Mouse (Mus musculus) thymus, postnatal 36 days (tissue): ENCODE measurements at regions not wholly inside any gene's neighbourhood (a gene's known extent, or its start where the extent isn't known, plus 50 kb on each side); places are given as distances from the start of the nearest gene placed in this dataset.

Experiments used
- DNase-seq, 2 experiments: peaks; one replicate each; pipeline ENCODE4 v3.0.0; 2022; ENCODE audit warnings: mixed read lengths in 2 of 2

- no peak for DNase-seq
Measured at GRCm38 (mm10) chr6:73401059-73401458, 68.4 kb downstream of the 4931417E11Rik start.

DNA sequence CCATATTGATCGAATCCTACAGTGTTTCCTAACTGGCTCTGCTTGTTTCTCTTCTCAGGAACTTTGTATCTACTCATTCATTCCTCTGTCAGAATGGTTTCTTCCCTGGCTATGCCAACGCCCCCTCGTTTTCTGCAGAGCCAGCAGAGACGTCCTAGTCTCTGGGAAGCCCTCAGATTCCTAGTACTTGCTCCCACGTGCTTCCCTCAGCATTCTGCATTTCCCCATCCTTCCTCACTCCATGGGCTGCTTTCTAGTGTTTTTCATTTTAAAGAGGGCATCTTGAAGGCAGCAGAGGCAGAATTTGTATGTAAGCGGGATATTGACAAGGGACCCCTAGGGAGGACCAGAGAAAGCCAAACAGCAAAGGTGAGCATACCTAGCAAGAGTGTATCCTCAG is 80.2 kb downstream of the 4931417E11Rik start:
- no peak for DNase-seq

DNA sequence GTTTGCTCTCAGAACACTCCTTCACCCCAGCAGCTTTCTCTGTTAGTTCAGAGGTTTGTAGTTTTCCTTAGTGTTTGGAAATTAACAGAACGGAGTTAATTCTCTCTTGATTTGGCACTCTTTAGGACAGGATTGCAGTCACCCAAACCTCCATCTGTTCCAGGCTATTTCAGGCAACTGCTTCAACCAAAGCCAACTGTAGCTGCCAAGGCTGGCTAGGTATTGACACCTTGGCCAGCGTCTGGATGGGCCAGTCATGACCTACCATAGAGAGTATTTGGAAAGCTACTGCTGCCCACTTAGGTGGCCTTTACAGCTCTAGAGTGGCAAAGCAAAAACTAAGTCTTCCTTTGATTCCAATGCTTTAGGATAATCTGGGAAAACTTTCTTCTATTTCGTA is 83.2 kb downstream of the 4931417E11Rik start:
- DNase-seq, result no peak

DNA sequence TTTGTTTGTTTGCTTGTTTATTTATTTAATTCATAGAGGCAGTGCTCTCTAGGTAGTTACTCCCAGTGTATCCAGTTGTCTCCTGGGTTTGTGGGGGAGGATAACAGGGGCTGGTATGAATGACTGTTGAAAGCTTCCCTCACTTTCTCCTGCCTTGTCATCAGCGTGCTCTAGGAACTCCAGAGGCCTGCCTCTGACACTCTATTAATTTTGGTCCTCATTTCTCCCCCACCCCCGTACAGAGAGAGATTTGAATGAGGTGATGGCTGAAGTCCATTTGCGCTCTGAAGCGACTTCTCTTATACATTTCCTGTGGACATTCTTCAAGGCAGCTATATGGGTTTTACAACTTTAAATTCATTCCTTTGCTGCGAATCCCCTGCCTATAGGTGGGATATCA is 89.6 kb downstream of the 4931417E11Rik start:
- DNase-seq, result no peak

GRCm38 (mm10) chr6:73377884-73378283 is 91.6 kb downstream of the 4931417E11Rik start:
- DNase-seq, result no peak

DNA sequence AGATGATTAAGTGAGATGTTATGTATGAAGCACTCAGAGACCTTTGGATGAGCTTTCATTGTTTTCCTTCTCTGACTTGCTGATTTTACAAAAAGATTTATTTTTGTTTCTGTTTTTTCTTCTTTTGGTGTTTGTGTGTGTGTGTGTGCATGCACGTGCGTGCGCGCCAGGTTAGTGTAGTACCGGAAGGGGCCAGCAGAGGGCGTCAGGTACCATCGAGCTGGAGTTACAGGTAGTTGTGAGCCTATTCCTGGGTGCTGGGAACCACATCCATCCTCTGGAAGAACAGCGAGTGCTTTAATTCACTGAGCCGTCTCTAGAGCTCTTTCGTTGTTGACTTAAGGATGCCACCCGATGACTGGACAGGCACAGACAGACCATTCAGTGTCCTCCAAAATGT is 93.2 kb downstream of the 4931417E11Rik start:
- DNase-seq, result no peak

DNA sequence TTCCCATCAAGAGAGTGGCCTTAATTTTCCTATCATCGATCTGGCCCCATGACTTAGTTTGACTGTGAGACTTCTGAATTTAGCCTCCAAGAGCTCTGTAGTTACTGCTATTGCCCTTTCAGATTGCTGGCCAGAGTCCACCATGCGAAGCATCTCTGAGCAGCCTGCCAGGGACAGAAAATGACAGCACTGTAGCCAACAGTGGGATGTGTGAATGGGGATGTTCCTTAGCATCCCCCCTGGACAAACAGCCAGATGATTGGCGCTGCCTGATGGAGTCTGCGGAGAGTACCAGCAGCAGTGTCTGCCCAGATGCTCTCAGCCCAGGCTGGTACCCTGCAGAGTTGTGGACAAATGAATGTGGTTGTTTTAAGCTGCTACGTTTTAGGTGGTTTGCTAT is 96.6 kb downstream of the 4931417E11Rik start:
- DNase-seq, result no peak

GRCm38 (mm10) chr6:73371866-73372265 is 97.6 kb downstream of the 4931417E11Rik start:
- DNase-seq, result no peak

GRCm38 (mm10) chr6:73370901-73371300 is 98.6 kb downstream of the 4931417E11Rik start:
- no peak for DNase-seq

GRCm38 (mm10) chr6:73368836-73369141 is 100.7 kb downstream of the 4931417E11Rik start:
- no peak for DNase-seq

DNA sequence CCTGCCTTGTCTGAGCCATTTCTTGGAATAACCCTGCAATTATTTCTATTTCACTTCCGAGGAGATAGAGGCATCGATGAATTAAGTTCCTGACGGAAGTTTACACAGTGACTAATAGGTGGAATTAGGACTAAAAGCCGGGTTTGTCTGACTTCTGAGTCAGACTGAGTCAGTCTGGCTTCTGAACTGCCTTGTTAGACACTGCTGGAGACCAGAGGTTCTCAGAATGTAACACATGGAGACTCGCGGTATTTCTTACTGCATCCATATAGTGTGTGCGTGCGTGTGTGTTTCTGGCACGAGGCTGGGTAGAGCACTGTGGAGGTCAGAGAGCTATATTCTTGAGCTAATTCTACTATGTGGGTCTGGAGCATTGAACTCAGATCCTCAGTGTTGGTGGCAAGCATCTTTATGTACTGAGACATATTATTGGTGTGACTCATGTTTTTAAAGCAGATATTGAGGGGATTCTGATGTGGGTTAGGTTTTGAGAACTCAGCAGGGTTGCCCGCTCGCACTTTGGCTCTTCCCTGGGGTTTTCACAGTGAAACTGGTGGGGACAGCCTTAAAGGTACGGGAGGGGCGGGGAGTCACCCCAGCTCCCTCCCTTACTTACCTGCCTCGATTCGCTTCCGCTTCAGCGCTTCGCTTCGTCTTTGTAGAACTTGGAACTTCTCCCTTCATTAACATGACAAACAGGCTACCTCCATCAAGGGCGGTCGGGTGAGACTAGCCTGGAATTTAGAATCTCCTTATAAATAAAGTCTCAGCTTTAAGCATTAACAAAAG is 101.2 kb downstream of the 4931417E11Rik start:
- no peak for DNase-seq

GRCm38 (mm10) chr6:73367616-73368015 is 101.9 kb downstream of the 4931417E11Rik start:
- DNase-seq, result peak; percentile 10 to 32

DNA sequence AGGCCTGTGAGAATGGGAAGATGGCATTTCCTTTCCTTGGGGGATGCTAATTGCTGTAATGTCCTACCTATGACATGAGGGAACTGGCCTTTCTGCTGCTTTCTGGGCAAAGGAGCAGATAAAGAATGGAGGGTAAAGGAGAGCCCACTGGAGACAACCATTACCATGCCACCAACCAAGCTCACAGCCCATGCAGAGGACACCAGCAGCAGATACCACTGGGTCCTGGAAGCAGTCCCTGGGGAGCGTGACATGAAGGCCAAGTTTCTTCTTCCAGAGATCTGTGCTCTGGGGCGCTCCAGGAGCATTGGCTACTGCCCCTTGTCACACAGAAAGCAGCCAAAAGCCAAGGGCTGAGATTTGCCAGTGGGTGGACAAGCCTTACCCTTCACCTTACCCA is 102.8 kb downstream of the 4931417E11Rik start:
- DNase-seq, result no peak

DNA sequence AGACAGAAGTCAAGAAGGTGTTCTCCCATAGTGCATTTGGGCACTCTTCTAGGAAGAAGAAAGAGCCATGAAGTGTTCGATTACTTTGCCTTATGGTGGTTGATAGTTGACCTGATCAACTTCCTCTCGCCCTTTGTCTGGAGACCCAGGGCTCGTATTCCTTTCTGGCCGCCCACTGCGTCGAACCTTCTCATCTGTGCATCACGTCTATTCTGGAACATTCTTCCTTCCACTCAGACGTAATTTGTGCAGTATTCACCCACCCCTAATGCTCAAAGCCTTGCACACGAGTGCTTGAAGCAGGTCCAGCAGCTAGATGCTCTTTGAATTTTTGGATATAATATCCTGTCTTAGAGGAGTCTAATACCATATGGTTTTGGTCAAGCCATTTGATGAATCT is 104.2 kb downstream of the 4931417E11Rik start:
- DNase-seq, result no peak

GRCm38 (mm10) chr6:73334995-73335394 is 86.8 kb downstream of the Suclg1 start:
- DNase-seq, result no peak

GRCm38 (mm10) chr6:73329666-73330065 is 81.5 kb downstream of the Suclg1 start:
- DNase-seq, result no peak
